Mouse (Mus musculus): ENCODE measurements at regions not wholly inside any gene's neighbourhood (a gene's known extent, or its start where the extent isn't known, plus 50 kb on each side); places are given as distances from the start of the nearest gene placed in this dataset.

DNA sequence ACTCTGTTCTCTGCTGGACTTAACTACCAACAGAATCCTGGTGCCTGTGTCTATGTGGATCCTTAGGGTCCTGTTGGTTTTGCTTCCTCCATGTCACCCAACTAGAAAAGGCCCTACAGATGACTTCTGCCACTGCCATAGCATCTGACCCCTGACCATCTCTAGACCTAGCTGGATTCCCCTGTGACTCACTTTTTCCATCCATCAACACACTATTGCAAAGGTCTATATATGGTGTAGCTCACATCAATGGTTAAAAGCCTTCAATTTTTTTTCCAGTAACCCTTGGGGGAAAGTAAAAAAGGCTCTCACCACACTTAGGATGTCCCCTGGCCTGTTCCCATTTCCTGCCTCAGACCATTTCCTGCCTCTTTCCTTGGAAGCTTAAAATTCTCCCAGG, 460.2 kb upstream of the Mki67 start:
- DNase-seq, result no peak

DNA sequence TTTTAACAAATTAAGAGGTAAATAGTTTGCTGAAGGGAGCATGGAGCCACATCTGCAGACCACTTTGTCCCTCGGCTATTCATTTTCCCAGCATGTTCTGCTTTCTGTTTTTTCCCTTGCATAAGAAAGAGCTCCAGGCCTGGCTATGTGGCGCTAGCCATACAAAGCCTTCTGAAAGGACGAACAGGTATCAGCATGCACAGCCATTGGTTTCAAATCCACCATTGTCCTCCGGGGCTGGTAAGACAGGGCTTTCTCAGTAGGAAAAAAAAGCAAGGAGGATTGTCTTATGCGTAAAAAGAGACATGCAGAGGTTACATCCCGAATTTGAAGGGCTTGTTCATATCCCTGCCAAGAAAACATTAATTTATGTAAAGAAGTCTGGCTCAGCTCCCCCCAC, 464.8 kb upstream of the Mki67 start:
- DNase-seq, result no peak

DNA sequence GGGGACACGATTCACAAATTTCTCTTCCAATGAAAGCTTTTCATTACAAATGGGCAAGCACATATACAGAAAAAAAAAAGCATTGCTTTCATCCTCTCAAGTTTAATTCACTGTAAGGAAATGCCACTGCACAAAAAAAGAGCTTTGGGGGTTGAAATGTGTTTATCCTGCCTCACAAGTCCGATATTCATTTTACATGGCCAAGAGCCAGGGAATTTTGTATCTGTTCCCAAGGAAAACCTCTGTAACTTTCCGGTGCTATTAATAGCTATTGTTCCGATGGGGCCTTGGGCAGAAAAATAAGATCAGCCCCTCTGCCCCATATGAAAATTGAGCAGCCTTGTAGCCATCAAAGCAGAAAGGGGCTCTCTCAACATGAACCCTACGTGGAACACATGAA, 465.9 kb upstream of the Mki67 start:
- DNase-seq, result no peak

DNA sequence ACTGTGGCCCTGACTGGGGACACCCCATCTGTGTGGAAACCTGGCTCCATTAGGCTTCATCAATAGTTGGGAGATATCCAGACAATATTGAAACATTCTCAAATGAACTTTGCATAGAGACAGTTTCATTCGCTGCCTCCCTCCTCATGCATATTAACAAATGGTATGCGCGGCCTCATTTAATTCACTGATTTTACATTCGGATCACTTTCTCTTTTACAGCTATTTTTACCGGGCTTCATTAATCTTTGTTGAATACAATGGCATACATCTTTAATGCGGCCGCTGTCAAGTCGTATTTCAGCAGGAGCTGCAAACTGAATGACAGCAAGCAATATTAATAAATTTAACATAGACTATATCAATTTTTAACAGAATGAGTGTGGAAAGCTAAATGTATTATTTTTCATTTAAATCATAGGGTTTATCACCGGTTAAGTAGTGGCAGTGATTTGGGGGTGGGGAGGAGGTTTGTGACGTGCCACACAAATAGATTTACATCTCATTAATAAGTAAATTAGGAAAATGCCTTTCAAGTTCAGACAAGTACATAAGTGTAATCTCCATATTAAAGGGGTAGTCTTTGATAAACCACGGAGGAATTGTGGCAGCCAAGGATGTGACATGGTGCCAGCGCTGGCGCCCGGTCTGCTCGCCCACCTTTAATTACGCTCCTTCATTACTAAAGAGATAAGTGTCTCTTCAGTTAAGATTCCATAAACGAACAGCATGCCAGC, 480.4 kb upstream of the Mki67 start:
- DNase-seq, result no peak

DNA sequence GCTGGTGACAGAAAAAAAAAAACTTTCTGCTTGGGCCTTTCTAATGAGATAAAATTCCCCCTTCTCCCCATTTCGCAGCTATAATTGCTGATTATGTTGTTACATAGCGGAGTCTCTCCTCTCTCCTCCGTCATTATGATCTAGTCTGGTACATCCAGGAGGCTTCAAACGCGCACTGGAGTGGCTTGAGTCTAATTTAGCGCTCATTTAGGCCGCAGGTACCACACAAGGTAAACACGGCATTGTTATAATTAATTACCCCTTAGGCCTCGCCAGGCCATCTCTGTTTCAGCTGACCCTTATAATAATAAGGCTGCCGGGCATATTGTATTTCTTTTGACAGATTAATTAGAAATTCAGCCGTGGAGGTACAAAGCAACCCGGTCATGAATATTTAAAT, 492.7 kb upstream of the Mki67 start:
- no peak for DNase-seq

DNA sequence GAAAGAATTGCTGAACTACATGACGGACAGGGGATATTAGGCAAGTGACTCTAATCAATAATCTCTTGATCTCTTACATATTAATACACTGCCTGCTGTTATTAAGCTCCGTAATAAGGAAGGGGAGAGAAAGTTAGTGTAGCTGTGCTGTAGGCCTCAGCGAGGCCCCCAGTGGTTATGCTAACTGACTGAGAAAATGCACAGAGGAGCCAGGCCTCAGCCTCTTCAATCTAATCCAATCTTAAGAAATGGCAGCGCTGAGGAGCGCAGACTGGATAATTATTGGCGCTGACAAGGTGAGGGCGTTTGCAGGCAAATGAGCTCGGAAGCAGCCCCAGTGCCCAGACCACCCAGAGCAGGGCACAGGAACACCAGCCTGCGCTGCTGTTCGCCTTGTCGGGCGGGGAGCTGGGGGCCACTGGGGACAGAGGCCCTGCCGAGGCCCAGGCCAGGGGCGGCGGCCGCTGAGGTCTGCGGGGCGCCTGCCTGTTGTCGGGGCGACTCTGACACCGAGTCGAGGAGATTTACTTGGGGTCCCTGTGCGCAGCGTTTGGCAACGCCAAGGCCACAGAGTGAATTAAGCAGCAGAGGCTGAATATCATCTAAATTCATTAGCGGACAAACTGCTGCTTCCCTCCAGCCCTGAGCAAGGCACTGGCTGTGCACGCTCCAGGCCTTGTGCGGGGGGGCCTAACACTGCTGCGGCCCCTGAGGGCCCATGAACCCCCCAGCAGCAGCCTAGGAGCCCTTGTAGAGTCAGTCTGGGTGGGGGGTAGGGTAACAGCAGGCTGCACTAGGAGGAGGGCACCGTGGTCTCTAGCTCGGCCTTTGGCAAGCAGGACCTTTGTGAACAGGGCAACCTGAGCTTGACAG, 493.4 kb upstream of the Mki67 start:
- no peak for DNase-seq

DNA sequence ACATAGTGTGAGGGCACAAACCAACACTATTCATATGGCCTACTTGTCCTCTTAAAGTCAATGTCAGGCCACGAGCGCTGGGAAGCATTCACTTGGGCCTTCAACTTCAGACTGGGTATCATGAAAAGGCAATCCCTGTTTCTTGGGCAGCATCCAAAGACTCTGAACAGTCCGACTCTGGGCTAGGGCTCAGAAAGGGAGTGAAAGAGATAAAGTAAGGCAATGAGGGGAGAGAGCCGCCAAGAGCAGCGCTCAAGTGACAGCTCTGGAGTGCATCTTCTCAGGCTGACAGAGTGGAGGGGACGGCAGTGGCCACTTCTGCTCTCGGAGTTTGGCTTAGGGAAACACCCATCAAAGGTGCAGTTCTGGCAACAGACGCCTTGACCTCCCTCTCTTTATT, 496.3 kb upstream of the Mki67 start:
- no peak for DNase-seq

DNA sequence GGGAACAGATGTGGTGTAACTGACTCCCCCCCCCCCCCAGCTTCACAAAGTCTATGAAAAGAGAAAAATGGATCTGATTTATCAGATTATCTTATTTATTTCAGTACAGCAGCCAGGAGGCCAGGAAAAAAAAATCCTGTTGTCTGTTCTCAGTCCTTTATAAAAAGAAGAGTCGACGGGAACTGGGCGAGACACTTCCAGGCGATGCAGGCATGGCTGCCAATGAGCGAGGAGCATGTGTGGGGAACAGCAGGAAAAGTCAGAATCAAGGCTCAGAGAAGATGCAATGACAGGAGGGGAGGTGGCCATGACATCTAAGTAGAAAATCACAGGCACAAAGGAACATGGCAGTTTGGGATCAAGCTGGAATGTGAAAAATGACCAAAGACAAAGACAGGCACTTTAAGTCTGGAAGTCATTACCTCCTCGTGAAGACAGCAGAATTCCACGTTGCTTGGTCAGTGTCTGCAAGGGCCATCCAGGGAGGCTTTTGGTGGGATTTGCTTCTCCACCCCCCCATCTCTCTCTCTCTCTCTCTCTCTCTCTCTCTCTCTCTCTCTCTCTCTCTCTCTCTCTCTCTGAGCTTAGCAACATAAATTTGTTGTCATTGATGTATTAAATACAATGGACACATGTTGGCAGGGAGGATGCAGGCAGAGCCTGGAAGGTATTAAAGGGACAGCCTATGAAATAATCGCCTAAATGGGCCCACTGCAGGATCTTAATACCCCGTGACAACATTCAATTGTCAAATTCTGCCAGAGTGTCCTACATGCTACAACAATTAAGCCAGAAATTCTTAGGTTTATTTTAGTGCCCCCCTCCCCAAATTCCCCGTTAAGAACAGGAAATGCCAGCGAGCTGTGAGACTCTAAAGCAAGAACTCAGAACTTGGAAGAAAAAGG, 497.1 kb upstream of the Mki67 start:
- no peak for DNase-seq

DNA sequence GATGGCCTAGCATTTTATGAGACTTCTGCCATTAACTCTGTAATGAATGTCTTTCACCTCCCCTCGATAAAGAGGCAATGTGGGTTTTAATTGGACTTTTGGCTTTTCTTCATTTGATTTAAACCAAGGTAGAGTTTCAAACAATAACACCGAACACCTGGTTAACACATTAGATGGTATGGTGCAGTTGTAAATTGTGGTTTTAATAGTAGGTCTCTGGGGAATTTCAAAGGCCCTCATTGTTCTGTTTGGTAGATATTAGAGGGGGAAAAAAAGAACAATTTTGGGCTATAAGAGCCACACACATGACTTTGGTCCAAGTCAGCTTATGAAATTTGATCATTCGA, 497.8 kb upstream of the Mki67 start:
- no peak for DNase-seq

DNA sequence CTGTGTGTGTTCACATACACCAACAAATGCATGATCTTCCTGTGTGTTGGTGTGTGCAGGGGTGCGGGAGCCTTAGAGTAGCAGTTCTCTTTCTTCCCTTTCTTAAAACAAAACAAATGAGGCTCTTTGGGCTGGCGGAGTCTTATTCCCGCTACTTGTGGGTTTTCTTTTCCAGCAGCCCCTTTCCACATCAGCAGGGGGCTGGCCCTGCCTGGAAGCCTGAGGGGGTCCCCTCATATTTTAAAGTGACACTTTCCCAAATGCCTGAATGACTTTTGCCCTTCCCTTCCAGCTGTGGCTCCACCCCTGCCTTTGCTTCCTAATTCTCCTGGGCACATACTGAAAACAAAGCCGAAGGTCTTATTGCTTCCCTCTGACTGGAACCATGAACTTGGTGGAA, 498.3 kb upstream of the Mki67 start:
- DNase-seq, result no peak

DNA sequence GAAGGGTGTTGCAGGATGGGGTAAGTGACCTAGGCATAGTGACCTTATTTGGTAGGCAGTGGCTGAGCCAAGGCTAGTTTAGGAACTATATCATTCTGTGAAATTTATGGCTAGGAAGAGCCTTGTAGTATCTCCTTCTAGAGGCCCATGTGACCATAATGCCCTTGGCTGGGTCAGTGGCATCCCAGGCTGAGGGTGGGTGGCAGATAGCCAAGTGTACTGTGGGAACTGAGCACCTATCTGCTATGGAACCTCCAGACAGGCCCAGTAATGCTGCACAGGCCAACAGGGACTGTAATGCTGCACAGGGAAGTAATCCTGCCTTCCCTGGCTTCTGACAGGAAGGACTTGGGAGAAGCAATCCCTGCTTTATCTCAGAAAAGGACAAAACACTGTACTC, 500.6 kb upstream of the Mki67 start:
- peak; percentile 69 for DNase-seq

DNA sequence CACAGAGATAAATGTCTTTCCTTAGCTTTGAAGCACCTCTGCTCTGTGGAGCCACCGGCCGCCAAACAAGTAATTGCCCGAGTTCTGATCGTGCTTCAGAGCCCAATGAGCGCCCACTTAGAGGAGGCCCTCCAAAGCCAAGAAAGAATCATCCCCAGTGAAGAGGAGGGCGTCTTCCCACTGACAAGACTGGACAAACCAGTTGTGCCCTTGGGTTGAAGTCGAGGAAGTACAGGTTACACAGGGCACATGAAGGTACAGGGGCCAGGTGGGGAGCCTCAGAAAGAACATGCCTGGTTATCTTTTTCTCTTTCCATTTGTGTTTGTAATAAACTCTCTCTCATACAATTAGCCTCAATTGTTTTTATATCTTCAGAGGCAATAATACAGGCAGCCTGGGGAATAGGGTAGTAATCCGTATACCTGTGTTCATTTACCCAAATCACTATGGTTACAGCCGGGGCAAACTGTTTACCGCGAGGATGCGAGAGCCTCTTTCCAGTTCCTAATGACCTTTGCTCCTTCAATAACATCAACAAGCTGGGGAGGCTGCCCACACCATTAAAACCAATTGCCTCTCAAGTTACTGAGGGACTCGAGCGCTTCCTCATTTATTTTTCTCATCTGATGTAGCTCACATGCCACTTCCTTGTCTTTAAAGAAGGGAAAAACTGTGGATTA, 503.5 kb upstream of the Mki67 start:
- DNase-seq, result no peak

DNA sequence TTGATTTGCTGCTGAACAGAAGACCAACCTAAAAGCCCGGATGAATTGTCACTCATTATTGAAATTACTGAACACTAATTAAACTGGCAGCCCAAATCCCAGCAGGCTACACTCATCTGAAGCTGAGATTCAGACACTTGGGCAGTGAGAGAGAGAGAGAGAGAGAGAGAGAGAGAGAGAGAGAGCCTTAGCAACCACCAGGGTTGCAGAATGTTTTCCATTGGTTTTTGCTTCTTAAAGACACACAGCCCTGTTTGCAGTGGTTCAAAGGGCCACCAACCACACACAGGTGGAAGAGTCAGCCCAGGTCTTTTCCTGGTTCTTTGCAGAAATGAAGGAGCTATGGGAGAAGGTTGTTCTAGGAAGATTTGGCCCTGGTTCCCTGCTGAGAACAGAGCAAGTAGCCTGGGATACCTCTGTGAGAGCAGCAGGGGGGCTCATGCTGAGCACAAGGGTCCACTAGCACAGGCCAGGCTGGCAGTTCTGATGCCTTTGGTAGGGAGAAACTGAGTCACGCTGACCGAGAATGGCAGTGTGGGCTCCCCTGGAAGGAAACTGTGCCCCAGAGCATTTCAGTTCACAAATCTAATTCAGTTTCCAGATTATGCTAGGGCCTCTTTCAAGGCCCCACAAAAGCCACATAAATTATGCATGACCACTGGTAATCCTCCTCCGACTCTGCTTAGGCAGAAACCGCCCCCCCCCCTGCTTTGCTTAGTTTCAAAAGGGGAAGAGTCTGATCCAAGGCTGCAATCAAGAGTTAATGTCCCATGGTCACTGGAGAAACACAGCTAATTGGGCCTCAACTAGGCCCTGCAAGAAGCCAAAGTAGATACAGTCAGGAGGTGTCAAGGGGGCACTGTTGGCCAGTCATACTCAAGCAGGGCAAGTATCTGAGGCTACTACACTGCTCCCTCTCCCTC, 504.3 kb upstream of the Mki67 start:
- DNase-seq, result no peak

DNA sequence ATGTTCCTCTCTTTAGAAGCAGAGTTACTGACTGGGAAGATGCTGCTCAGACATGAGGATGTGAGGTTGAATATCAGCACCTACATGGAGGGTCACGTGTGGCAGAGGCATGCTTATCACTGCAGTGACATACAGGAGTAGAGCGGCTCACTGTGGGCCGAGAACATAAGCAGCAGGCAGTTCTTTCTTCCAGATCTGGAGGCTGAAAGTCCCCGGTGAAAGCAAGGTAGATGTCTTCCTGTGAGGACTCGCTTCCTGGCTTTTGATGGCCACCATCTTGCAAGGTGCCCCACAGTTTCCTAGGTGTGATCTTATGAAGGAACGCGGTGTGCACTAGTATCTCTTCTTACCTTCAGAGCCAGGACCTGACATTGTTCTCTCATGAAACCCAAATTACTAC, 505.5 kb upstream of the Mki67 start:
- no peak for DNase-seq

DNA sequence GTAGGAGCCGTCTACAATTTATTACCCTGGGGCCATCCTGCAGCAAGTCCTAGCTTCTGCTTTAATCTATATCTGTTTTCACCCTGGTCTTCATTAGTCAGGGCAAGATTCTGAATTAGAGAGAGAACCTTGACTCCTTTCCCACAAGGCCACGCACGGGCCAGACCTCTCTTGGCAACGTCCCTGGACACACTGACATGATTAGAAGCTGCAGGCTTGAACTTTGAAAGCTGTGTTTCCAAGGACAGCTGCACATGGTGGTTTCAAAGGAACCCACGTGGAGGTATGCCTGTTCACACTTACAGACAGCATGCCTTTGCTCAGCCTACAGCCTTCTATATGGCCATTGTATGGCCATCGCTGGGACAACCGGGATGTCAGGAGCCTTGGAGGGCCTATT, 509.9 kb upstream of the Mki67 start:
- DNase-seq, result peak; percentile 79

DNA sequence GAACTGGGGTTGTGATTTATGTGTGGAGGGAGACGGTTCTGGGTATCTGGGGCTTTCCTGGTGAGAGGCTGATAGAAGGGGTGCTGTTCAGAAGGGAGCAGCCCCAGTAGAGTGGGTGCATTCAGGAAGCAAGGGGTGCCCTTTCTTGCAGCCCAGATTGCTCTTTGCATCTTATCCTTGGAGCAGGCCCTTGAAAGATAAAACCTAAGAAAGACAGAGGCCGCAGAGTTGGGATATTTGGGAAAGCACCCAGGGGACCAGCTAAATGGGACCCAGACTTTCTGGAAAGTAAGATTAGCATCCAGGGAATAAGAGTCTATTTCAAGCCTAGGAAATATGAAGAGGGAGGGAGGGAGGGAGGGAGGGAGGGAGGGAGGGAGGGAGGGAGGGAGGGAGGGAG, 512.2 kb upstream of the Mki67 start:
- no peak for DNase-seq

DNA sequence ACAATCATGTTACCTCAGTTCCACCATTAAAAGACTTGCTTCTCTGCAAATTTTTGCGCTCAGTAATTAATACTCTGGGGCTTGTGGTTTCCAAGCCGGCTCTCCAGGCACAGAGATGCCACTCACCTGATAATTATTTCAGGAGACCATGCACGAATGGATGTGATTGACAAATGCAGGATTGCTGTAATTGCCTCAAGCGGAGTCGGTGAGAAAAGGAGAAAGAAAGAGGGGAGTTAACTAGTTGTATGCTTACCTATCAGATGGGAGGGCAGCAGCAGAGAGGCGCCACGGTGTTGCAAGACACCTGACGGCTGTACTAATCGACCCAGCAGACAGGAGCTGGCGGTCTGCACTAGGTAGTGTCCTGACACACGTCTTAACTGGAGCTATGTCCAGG, 513.4 kb upstream of the Mki67 start:
- no peak for DNase-seq

DNA sequence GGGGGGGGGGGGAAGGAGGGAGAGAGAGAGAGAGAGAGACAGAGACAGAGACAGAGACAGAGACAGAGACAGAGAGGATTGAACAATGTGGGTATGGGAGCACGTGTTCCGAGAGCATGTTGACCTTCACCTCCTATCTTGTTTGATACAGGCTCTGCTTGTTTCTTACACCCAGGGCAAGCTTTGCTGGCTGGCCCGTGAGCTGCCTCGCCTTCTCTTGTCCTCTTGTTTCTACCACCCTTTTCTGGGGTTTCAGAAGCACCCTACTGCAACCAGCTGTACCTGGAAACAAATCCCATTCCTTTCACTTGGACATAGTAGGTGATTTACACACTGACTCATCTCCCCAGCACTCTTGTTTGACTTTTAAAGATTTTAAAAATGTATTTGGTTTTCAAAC, 516.0 kb upstream of the Mki67 start:
- DNase-seq, result no peak

DNA sequence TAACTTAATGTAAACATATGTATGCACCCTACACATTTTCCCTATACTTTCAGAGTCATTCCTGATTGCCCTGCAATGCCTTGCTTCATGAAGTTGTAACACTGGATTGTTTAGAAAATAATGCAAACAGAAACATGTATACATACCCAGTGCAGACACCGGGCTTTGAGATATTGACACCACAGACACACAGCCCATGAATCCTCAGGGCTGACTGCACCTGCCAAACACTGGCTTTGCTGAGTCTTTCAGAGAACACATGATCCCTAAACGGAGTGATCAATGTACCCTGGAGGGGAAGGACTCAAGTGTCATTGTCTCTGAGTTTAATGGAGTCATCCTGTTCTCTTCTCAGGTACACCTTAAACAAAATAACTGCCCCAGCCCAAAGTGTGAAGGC, 519.4 kb upstream of the Mki67 start:
- DNase-seq, result no peak

DNA sequence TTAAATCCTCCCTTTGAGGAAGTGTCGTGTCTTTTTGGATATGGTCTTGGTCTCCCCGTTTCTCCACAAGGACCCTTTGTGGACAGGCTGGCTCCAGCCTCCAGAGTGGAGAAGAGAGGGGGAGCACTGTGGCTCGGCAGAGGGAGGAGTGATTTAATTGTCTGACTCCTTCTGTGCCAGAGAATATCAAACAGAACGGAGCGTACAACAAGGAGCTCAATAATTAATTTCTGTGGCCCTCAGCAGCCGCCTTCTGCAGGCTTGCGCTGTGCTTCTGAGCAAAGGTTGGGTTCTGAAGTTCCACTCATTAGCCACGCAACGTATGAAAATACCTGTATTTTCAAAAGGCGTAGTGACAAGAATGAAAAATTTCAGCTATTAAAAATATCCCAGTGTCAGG, 520.2 kb upstream of the Mki67 start:
- no peak for DNase-seq

DNA sequence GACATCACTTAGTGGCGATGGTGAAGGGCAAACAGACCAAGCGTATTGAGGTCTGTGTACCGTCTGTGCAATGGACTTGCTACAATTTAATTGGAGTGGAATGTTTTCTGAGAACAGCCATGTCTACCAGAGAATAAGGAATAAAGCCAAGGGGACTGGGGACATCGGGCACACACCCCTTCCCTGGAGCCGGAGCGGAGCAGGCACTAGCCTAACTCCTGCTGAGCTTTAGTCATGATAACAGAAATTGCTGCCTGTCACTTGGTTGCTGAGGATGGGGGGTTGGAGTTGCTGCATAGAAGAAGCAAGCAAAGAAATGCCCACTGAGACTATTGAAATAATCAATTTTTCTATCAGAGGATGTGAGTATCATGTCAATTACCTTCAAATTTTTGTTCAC, 549.5 kb upstream of the Mki67 start:
- DNase-seq, result no peak
